Mouse (Mus musculus): ENCODE data around the gene Gabra5. TPM values are rescaled to one million over a fixed set of nuclear protein-coding genes. Genes with fewer than 3 reads are reported as not detected.

Gabra5 gene
- polyA plus RNA-seq, 1 experiment from 2014 or later, result 14.5 TPM

GRCm38 (mm10) chr7:57366013-57366390 is 143.9 kb downstream of the Gabra5 start:
- H3K9me3 ChIP-seq, result no peaks in the 10 kb centered on the region
- no peak overlapping the region for H3K4me2 ChIP-seq
- 85% methylated on average over 5 of the region's 5 CpGs for WGBS
- no peaks in the 10 kb centered on the region for H3K27me3 ChIP-seq
- no peaks in the 10 kb centered on the region for H3K4me1 ChIP-seq (replicated peaks)
- no peak overlapping the region for H3K27ac ChIP-seq (replicated peaks)
- H3K36me3 ChIP-seq, result no peaks in the 10 kb centered on the region
- ATAC-seq (ENCODE audit: low read depth), result no peak
- H3K9ac ChIP-seq, result no peak overlapping the region
- H3K4me3 ChIP-seq, result no peak overlapping the region

- WGBS, result 89% methylated on average over 5 of the region's 5 CpGs
- no peaks in the 10 kb centered on the region for H3K27me3 ChIP-seq
Measured at GRCm38 (mm10) chr7:57365134-57366012, 144.5 kb downstream of the Gabra5 start.

GRCm38 (mm10) chr7:57363812-57364211 is 146.0 kb downstream of the Gabra5 start:
- WGBS, result 90% methylated on average over 6 of the region's 6 CpGs
- no peak overlapping the region for H3K9ac ChIP-seq
- ATAC-seq (ENCODE audit: low read depth), result no peak
- no peaks in the 10 kb centered on the region for H3K36me3 ChIP-seq
- H3K27ac ChIP-seq (replicated peaks), result no peak overlapping the region
- no peaks in the 10 kb centered on the region for H3K4me1 ChIP-seq (replicated peaks)
- H3K9me3 ChIP-seq, result no peaks in the 10 kb centered on the region
- no peaks in the 10 kb centered on the region for H3K27me3 ChIP-seq
- H3K4me3 ChIP-seq, result no peak overlapping the region
- no peak overlapping the region for H3K4me2 ChIP-seq

More at GRCm38 (mm10) chr7:57365134-57366012, 144.5 kb downstream of the Gabra5 start:
- Histone ChIP-seq H3K4me1 (replicated peaks) (no peaks in the 10 kb centered on the region), H3K27ac (replicated peaks) (no peak overlapping the region), H3K4me3 (no peak overlapping the region), H3K4me2 (no peak overlapping the region), H3K9ac (no peak overlapping the region), H3K36me3 (no peaks in the 10 kb centered on the region), H3K9me3 (no peaks in the 10 kb centered on the region)
- ATAC-seq (ENCODE audit: low read depth), result no peak

- H3K4me2 ChIP-seq, result no peak overlapping the region
- no peaks in the 10 kb centered on the region for H3K36me3 ChIP-seq
- H3K4me1 ChIP-seq (replicated peaks), result no peaks in the 10 kb centered on the region
- no peaks in the 10 kb centered on the region for H3K27me3 ChIP-seq
- WGBS, result 51% methylated on average over 6 of the region's 6 CpGs
- no peak overlapping the region for H3K27ac ChIP-seq (replicated peaks)
- no peak overlapping the region for H3K9ac ChIP-seq
- H3K4me3 ChIP-seq, result no peak overlapping the region
- H3K9me3 ChIP-seq, result no peaks in the 10 kb centered on the region
- ATAC-seq (ENCODE audit: low read depth), result no peak
Measured at GRCm38 (mm10) chr7:57357871-57358540, 151.9 kb downstream of the Gabra5 start.

Other genes starting within 250 kb of the Gabra5 start
- gene Gabrg3, start 122.9 kb downstream of the Gabra5 start, polyA plus RNA-seq (2015; fragmentation: Nextera tagmentation; extraction: Ambion mirVana), result 2.8 and 3.9 TPM in 2 replicates
- 36.7 and 40.0 TPM in 2 replicates for gene Gabrb3, start 90.4 kb downstream of the Gabra5 start, polyA plus RNA-seq (2015; fragmentation: Nextera tagmentation; extraction: Ambion mirVana)

All from neural tube, embryonic 13.5 days (tissue).